9 mouse cellular contexts compared by ENCODE assay signal in genomic region chr19:10239975-10240653, GRCm38 (mm10). TPM values are rescaled to one million over a fixed set of nuclear protein-coding genes. Genes with fewer than 3 reads are reported as not detected.
A peak's percentile ranks its signal among the peaks of the same experiment; 100 is the strongest.
DNase-seq lines count a peak whose midpoint lies in the region; ATAC-seq and TF ChIP-seq lines count a peak whose summit lies in the region.
"Had no signal": no experiment of that assay in that cellular context is flagged by ENCODE, and none has a peak within 500 bp of the region (broad histone marks: within the 10 kb centered on the region; RNA-seq: fewer than 3 reads in every experiment).

No protein-coding gene starts in this region.

- TF ChIP-seq CTCF in MEL (IDR thresholded peaks at IDR 0.05 in 2 of 3, conservative IDR thresholded peaks at IDR 0.05 in 1 of 3; ENCODE audit: control insufficient read depth in 1 of 3, insufficient read depth in 1 of 3, low read depth in 2 of 3, low read length in 3 of 3, poor library complexity in 1 of 3, severe bottlenecking in 1 of 3) = no peak

- no peak for ATAC-seq in heart, embryonic 13.5 days (ENCODE audit: extremely low read depth, insufficient number of reproducible peaks, low FRiP score, low TSS enrichment)
- no peak for ATAC-seq in erythroid progenitor cell, adult 5-6 weeks (replicated peaks; ENCODE audit: low FRiP score, poor library complexity, severe bottlenecking)

- no peaks in the 10 kb centered on the region; the same call in 1 of the 2 replicates for H3K79me2 ChIP-seq in MEL (ENCODE audit: control insufficient read depth, insufficient read depth, low read length, poor library complexity)

- H3K4me1 ChIP-seq in heart, embryonic 13.5 days = peaks cover 32% of the 10 kb centered on the region
- peaks cover 0 to 7% of the 10 kb centered on the region in 2 experiments; a peak in 1 of 4 replicates for H3K4me1 ChIP-seq in MEL (ENCODE audit: control insufficient read depth in 1 of 2, insufficient read depth in 2 of 2, low read length in 2 of 2)
- peaks cover 43% of the 10 kb centered on the region for H3K4me1 ChIP-seq in hindbrain, embryonic 10.5 days (replicated peaks)
- H3K4me1 ChIP-seq in midbrain, embryonic 10.5 days = peaks cover 39% of the 10 kb centered on the region

- TF ChIP-seq RAD21 in MEL (IDR thresholded peaks at IDR 0.05; ENCODE audit: low read depth, low read length) = no peak

- intact Hi-C loops in heart, postnatal 36 days (cut with DNase I) = no loop called here

- TF ChIP-seq POLR2A in MEL (IDR thresholded peaks at IDR 0.05; ENCODE audit: control insufficient read depth in 1 of 2, insufficient read depth in 1 of 2, low read depth in 1 of 2, low read length in 2 of 2, poor library complexity in 1 of 2) = no peak

- H3K27me3 ChIP-seq in heart, embryonic 13.5 days (replicated peaks) = peaks cover 19% of the 10 kb centered on the region
- H3K27me3 ChIP-seq in MEL (ENCODE audit: control insufficient read depth in 1 of 2, insufficient read depth in 2 of 2, low read length in 2 of 2) = no peaks in the 10 kb centered on the region
- H3K27me3 ChIP-seq in hindbrain, embryonic 10.5 days (ENCODE audit: insufficient read depth, poor library complexity, severe bottlenecking) = peaks cover 19% of the 10 kb centered on the region
- H3K27me3 ChIP-seq in midbrain, embryonic 10.5 days (ENCODE audit: low read depth, poor library complexity, severe bottlenecking) = peaks cover 50% of the 10 kb centered on the region

- peak overlapping the region; percentile 63 for H3K4me3 ChIP-seq in heart, embryonic 13.5 days
- peak overlapping the region; percentile 37 to 52; a peak in 3 of 4 replicates for H3K4me3 ChIP-seq in MEL (ENCODE audit: control insufficient read depth in 1 of 2, insufficient read depth in 1 of 2, low read depth in 2 of 2, low read length in 2 of 2)
- H3K4me3 ChIP-seq in hindbrain, embryonic 10.5 days = peak overlapping the region; percentile 62
- H3K4me3 ChIP-seq in midbrain, embryonic 10.5 days = peak overlapping the region; percentile 65

- no peak for TF ChIP-seq EP300 in MEL (IDR thresholded peaks at IDR 0.05; ENCODE audit: low read depth in 1 of 2, low read length in 2 of 2)

- peak overlapping the region; percentile 85 for H3K4me2 ChIP-seq in heart, embryonic 13.5 days

- no peaks in the 10 kb centered on the region for H3K9me3 ChIP-seq in heart, embryonic 13.5 days
- H3K9me3 ChIP-seq in MEL (replicated peaks; ENCODE audit: insufficient read depth, low read length) = no peaks in the 10 kb centered on the region
- 0 out of 2 replicates have a peak, but pooled peaks cover 3% of the 10 kb centered on the region for H3K9me3 ChIP-seq in hindbrain, embryonic 10.5 days
- H3K9me3 ChIP-seq in midbrain, embryonic 10.5 days (replicated peaks) = no peaks in the 10 kb centered on the region

- H3K9ac ChIP-seq in heart, embryonic 13.5 days = peak overlapping the region; percentile 82
- peak overlapping the region; percentile 57 for H3K9ac ChIP-seq in MEL (ENCODE audit: control insufficient read depth, low read depth, low read length, poor library complexity, severe bottlenecking)

- DNase-seq in heart, postnatal 36 days = no peak
- peak; percentile 51 for DNase-seq in MEL (ENCODE audit: low read depth, low spot score)
- no peak for DNase-seq in hindbrain, embryonic 10.5 days (ENCODE audit: low spot score)
- DNase-seq in midbrain, embryonic 10.5 days (ENCODE audit: low spot score) = no peak
- no peak for DNase-seq in left cerebral cortex, adult 11 months (ENCODE audit: low spot score)
- DNase-seq in cerebellum, postnatal 4 days (ENCODE audit: low spot score in 2 of 2) = no peak

- no peaks in the 10 kb centered on the region for H3K36me3 ChIP-seq in heart, embryonic 13.5 days
- H3K36me3 ChIP-seq in MEL (ENCODE audit: control insufficient read depth in 1 of 2, insufficient read depth in 2 of 2, low read length in 2 of 2) = no peaks in the 10 kb centered on the region
- no peaks in the 10 kb centered on the region for H3K36me3 ChIP-seq in hindbrain, embryonic 10.5 days
- H3K36me3 ChIP-seq in midbrain, embryonic 10.5 days = no peaks in the 10 kb centered on the region

- 3% methylated on average over 24 of the region's 26 CpGs for WGBS in heart, embryonic 13.5 days
- WGBS in hindbrain, embryonic 10.5 days = 4% methylated on average over 26 of the region's 26 CpGs
- 3% methylated on average over 26 of the region's 26 CpGs for WGBS in midbrain, embryonic 10.5 days

- H3K27ac ChIP-seq in heart, embryonic 13.5 days (replicated peaks) = peak overlapping the region; percentile 74
- no peak overlapping the region for H3K27ac ChIP-seq in MEL (ENCODE audit: control insufficient read depth, low read depth, low read length)
- peak overlapping the region; percentile 85 for H3K27ac ChIP-seq in hindbrain, embryonic 10.5 days
- H3K27ac ChIP-seq in midbrain, embryonic 10.5 days (replicated peaks) = peak overlapping the region; percentile 80
- H3K27ac ChIP-seq: macrophage had no signal

TF ChIP-seq in MEL, 35 proteins besides CTCF, POLR2A, EP300 and RAD21:
- TF ChIP-seq ETS1 (IDR thresholded peaks at IDR 0.05; ENCODE audit: low read depth, low read length) (no peak), JUND (IDR thresholded peaks at IDR 0.05; ENCODE audit: low read depth, low read length) (no peak), UBTF (IDR thresholded peaks at IDR 0.05; ENCODE audit: borderline replicate concordance, insufficient read depth, low read depth, low read length) (no peak), ZMIZ1 (IDR thresholded peaks at IDR 0.05; ENCODE audit: low read depth, low read length) (no peak), HCFC1 (IDR thresholded peaks at IDR 0.05; ENCODE audit: low read depth, low read length) (no peak), SMC3 (IDR thresholded peaks at IDR 0.05; ENCODE audit: low read depth, low read length) (no peak), USF1 (IDR thresholded peaks at IDR 0.05; ENCODE audit: low read depth, low read length) (no peak), ELF1 (IDR thresholded peaks at IDR 0.05; ENCODE audit: low read depth, low read length) (no peak)

RNA-seq across cellular contexts. Expression of gene Myrf, which starts 0.4 kb away (rescaled TPM):
- polyA plus RNA-seq in heart, embryonic 13.5 days (2015; fragmentation: Nextera tagmentation; extraction: Ambion mirVana) = 8.4 and 11.1 TPM in 2 replicates
- 1 to 10 TPM; 5.9 to 7.3 TPM for total RNA-seq in heart, postnatal 36 days (2021)
- total RNA-seq in MEL (2012; rRNA removed) = 0.20 and 0.23 TPM in 2 replicates
- polyA plus RNA-seq in MEL (2012; ENCODE audit: insufficient read depth in 1 of 2, insufficient read length in 2 of 2, low read depth in 1 of 2, low replicate concordance in 2 of 2, missing spikeins in 1 of 2) = 1 to 10 TPM in 1 of 2 experiments, not detected in 1; 2.7 TPM
- 2.1 and 2.7 TPM in 2 replicates for polyA plus RNA-seq in hindbrain, embryonic 10.5 days (2016; fragmentation: Nextera tagmentation; extraction: Ambion mirVana)
- polyA plus RNA-seq in midbrain, embryonic 10.5 days (2016; fragmentation: Nextera tagmentation; extraction: Ambion mirVana) = 2.1 and 2.2 TPM in 2 replicates
- total RNA-seq in erythroid progenitor cell, adult 5-6 weeks (2015; ENCODE audit: low replicate concordance) = not detected in 2 replicates
- total RNA-seq in erythroid progenitor cell, adult 5-6 weeks (2017; ENCODE audit: low replicate concordance) = not detected in 2 replicates

RNA-seq across cellular contexts. Expression of gene Fen1, which starts 36.1 kb away (rescaled TPM):
- polyA plus RNA-seq in heart, embryonic 13.5 days (2015; fragmentation: Nextera tagmentation; extraction: Ambion mirVana) = 49.0 and 56.8 TPM in 2 replicates
- total RNA-seq in heart, postnatal 36 days (2021) = 1 to 10 TPM; 4.7 TPM
- 160 and 189 TPM in 2 replicates for total RNA-seq in MEL (2012; rRNA removed)
- polyA plus RNA-seq in MEL (2012; ENCODE audit: insufficient read depth in 1 of 2, insufficient read length in 2 of 2, low read depth in 1 of 2, low replicate concordance in 2 of 2, missing spikeins in 1 of 2) = 100 to 1,000 TPM in 1 of 2 experiments, not detected in 1; 145 TPM
- polyA plus RNA-seq in hindbrain, embryonic 10.5 days (2016; fragmentation: Nextera tagmentation; extraction: Ambion mirVana) = 135 and 181 TPM in 2 replicates
- polyA plus RNA-seq in midbrain, embryonic 10.5 days (2016; fragmentation: Nextera tagmentation; extraction: Ambion mirVana) = 165 and 188 TPM in 2 replicates
- total RNA-seq in erythroid progenitor cell, adult 5-6 weeks (2015; ENCODE audit: low replicate concordance) = 84.0 and 108 TPM in 2 replicates
- 100 and 189 TPM in 2 replicates for total RNA-seq in erythroid progenitor cell, adult 5-6 weeks (2017; ENCODE audit: low replicate concordance)

RNA-seq across cellular contexts. Expression of gene Tmem258, which starts 36.3 kb away (rescaled TPM):
- 399 and 448 TPM in 2 replicates for polyA plus RNA-seq in heart, embryonic 13.5 days (2015; fragmentation: Nextera tagmentation; extraction: Ambion mirVana)
- total RNA-seq in heart, postnatal 36 days (2021) = 100 to 1,000 TPM; 173 to 180 TPM
- 322 and 354 TPM in 2 replicates for total RNA-seq in MEL (2012; rRNA removed)
- polyA plus RNA-seq in MEL (2012; ENCODE audit: insufficient read depth in 1 of 2, insufficient read length in 2 of 2, low read depth in 1 of 2, low replicate concordance in 2 of 2, missing spikeins in 1 of 2) = 100 to 1,000 TPM in 1 of 2 experiments, not detected in 1; 337 TPM
- polyA plus RNA-seq in hindbrain, embryonic 10.5 days (2016; fragmentation: Nextera tagmentation; extraction: Ambion mirVana) = 387 and 389 TPM in 2 replicates
- 351 and 361 TPM in 2 replicates for polyA plus RNA-seq in midbrain, embryonic 10.5 days (2016; fragmentation: Nextera tagmentation; extraction: Ambion mirVana)
- total RNA-seq in erythroid progenitor cell, adult 5-6 weeks (2015; ENCODE audit: low replicate concordance) = 117 and 140 TPM in 2 replicates
- total RNA-seq in erythroid progenitor cell, adult 5-6 weeks (2017; ENCODE audit: low replicate concordance) = 52.0 and 82.2 TPM in 2 replicates

RNA-seq across cellular contexts. Expression of gene Fads1, which starts 57.4 kb away (rescaled TPM):
- 54.8 and 58.9 TPM in 2 replicates for polyA plus RNA-seq in heart, embryonic 13.5 days (2015; fragmentation: Nextera tagmentation; extraction: Ambion mirVana)
- total RNA-seq in heart, postnatal 36 days (2021) = 10 to 100 TPM; 23.7 to 24.0 TPM
- 36.7 and 38.1 TPM in 2 replicates for total RNA-seq in MEL (2012; rRNA removed)
- 10 to 100 TPM in 1 of 2 experiments, not detected in 1; 69.7 TPM for polyA plus RNA-seq in MEL (2012; ENCODE audit: insufficient read depth in 1 of 2, insufficient read length in 2 of 2, low read depth in 1 of 2, low replicate concordance in 2 of 2, missing spikeins in 1 of 2)
- 162 and 170 TPM in 2 replicates for polyA plus RNA-seq in hindbrain, embryonic 10.5 days (2016; fragmentation: Nextera tagmentation; extraction: Ambion mirVana)
- 171 and 192 TPM in 2 replicates for polyA plus RNA-seq in midbrain, embryonic 10.5 days (2016; fragmentation: Nextera tagmentation; extraction: Ambion mirVana)
- 68.1 and 70.8 TPM in 2 replicates for total RNA-seq in erythroid progenitor cell, adult 5-6 weeks (2015; ENCODE audit: low replicate concordance)
- 47.4 and 51.1 TPM in 2 replicates for total RNA-seq in erythroid progenitor cell, adult 5-6 weeks (2017; ENCODE audit: low replicate concordance)
